Mouse (Mus musculus) cortical plate, adult 2 months (tissue): ENCODE measurements around the gene Gm13277.
"Not testable (repeated sequence)": the region's sequence is repeated elsewhere in the genome, so short reads cannot be mapped to it uniquely, and the experiment has no call there.

ENCODE experiments used
- CTCF ChIP-seq: fragments of 200-500 bp; IDR thresholded peaks from 2 replicates; pipeline ENCODE4 v1.5.1; 2011; ENCODE audit warnings: mild to moderate bottlenecking, control low read depth, low read length; ENCODE audit not compliant: insufficient read depth; ENCODE audit errors: extremely low read depth
- POLR2A ChIP-seq: fragments of 200-500 bp; IDR thresholded peaks from 2 replicates; pipeline ENCODE4 v1.6.1; 2011; ENCODE audit warnings: mild to moderate bottlenecking, low read length, control low read depth; ENCODE audit not compliant: insufficient read depth; ENCODE audit errors: extremely low read depth

DNA sequence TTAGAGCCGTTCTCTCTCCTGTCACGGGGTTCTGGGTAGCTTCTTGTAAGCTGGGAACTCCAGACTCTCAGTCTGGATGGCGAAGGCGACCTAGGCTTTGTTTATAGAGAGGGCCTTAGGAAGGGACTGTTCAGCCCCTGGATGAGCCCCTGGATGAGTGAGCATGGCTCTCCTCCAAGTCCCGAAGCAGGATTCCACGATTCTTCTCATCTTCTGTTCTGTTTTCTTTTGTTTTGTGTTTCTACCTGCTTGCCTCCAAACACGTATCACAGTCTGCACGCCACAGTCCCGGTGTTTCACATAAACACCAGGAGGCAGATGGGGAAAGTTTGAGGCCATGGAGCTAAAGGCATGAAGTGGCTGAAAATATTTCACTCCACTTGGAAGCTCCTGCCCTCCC, 29.7 kb upstream of the Gm13277 start:
- not testable (repeated sequence) for TF ChIP-seq CTCF, POLR2A
